Mouse (Mus musculus) kidney, adult 18-20 months (tissue): ENCODE results near the gene Zbtb8os.

Experiments
- DNase-seq: peaks from one replicate; pipeline ENCODE4 v3.0.0; 2021

Zbtb8os gene

GRCm38 (mm10) chr4:129335216-129336074 lies at the start of gene Zbtb8os, which contains the start of gene Rbbp4:
Gene Zbtb8os, plus strand, starts transcription at chr4:129335695.
Gene Rbbp4, minus strand, starts transcription at chr4:129335370.
- peak; percentile 96 for DNase-seq

- DNase-seq: no peak
These were observed 49.4 kb upstream of the Zbtb8os start for GRCm38 (mm10) chr4:129286001-129286682.

GRCm38 (mm10) chr4:129286683-129287471 lies 48.6 kb upstream of the Zbtb8os start:
- DNase-seq: no peak

GRCm38 (mm10) chr4:129287472-129287981 lies 48.0 kb upstream of the Zbtb8os start, which contains the start of gene Sync:
Gene Sync, plus strand, starts transcription at chr4:129287617.
- DNase-seq: no peak

- DNase-seq: peak; percentile 18
These were observed 47.4 kb upstream of the Zbtb8os start for GRCm38 (mm10) chr4:129288067-129288466.

GRCm38 (mm10) chr4:129289671-129290070 lies 45.8 kb upstream of the Zbtb8os start:
- no peak for DNase-seq

GRCm38 (mm10) chr4:129292831-129293230 lies 42.7 kb upstream of the Zbtb8os start:
- no peak for DNase-seq

GRCm38 (mm10) chr4:129293702-129294101 lies 41.8 kb upstream of the Zbtb8os start:
- no peak for DNase-seq

- no peak for DNase-seq
These were observed 40.3 kb upstream of the Zbtb8os start for GRCm38 (mm10) chr4:129295188-129295587.

GRCm38 (mm10) chr4:129296066-129296465 lies 39.4 kb upstream of the Zbtb8os start:
- no peak for DNase-seq

- DNase-seq: no peak
These were observed 37.8 kb upstream of the Zbtb8os start for GRCm38 (mm10) chr4:129297724-129298123.

- no peak for DNase-seq
These were observed 36.4 kb upstream of the Zbtb8os start for GRCm38 (mm10) chr4:129299121-129299520.

- DNase-seq: no peak
These were observed 32.1 kb upstream of the Zbtb8os start for GRCm38 (mm10) chr4:129303401-129303800.

- DNase-seq: no peak
These were observed 31.7 kb upstream of the Zbtb8os start for GRCm38 (mm10) chr4:129303816-129304215.

GRCm38 (mm10) chr4:129304306-129304705 lies 31.2 kb upstream of the Zbtb8os start:
- no peak for DNase-seq

- no peak for DNase-seq
These were observed 27.6 kb upstream of the Zbtb8os start for GRCm38 (mm10) chr4:129307936-129308335.

GRCm38 (mm10) chr4:129313886-129314285 lies 21.6 kb upstream of the Zbtb8os start:
- DNase-seq: no peak

GRCm38 (mm10) chr4:129320876-129321275 lies 14.6 kb upstream of the Zbtb8os start:
- DNase-seq: no peak

GRCm38 (mm10) chr4:129322042-129322441 lies 13.5 kb upstream of the Zbtb8os start:
- DNase-seq: no peak

- no peak for DNase-seq
These were observed 12.0 kb upstream of the Zbtb8os start for GRCm38 (mm10) chr4:129323491-129323890.

GRCm38 (mm10) chr4:129324756-129325155 lies 10.7 kb upstream of the Zbtb8os start:
- DNase-seq: no peak

GRCm38 (mm10) chr4:129326191-129326590 lies 9.3 kb upstream of the Zbtb8os start:
- no peak for DNase-seq

GRCm38 (mm10) chr4:129332846-129333245 lies 2.6 kb upstream of the Zbtb8os start:
- no peak for DNase-seq
